Comparison of ENCODE assay signal across 8 mouse cellular contexts in the genomic region with DNA sequence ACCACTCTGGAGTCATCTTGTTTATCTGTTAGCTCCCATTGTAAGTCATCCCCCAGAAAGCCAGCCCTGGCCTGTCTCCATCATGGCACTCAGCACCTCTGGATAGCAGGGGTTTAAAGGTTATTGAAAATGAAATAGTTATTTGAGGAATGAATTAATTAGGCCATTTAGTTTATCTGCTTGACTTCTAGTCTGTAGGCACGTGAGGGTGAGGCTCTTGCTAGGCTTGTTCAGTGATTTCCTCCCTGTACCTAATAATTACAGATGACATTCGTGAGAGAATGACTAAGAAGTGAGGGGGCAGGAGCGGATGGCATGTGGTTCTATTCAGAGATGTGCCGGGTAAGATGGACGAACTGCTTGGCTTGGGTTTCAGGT. TPM values are rescaled to one million over a fixed set of nuclear protein-coding genes. Genes with fewer than 3 reads are reported as not detected.
DNase-seq lines count a peak whose midpoint lies in the region; ATAC-seq and TF ChIP-seq lines count a peak whose summit lies in the region.

No protein-coding gene starts in this region.

- H3K9ac ChIP-seq in limb, embryonic 15.5 days: no peak overlapping the region
- peak overlapping the region; percentile 58; the same call in 1 of the 2 replicates for H3K9ac ChIP-seq in stomach, postnatal 0 days (ENCODE audit: low read length)

- no peak for ATAC-seq in CD4-positive, CD25-positive, alpha-beta regulatory T cell, adult 4 months
- ATAC-seq in limb, embryonic 15.5 days (ENCODE audit: insufficient number of reproducible peaks, low FRiP score, low TSS enrichment, low read depth): no peak
- no peak for ATAC-seq in stomach, postnatal 0 days (ENCODE audit: low FRiP score, low TSS enrichment)

- H3K4me3 ChIP-seq in spleen, adult 2 months (ENCODE audit: extremely low read depth, insufficient read depth, insufficient read length): peak overlapping the region; percentile 38; the same call in 1 of the 2 replicates
- peak overlapping the region; percentile 76 for H3K4me3 ChIP-seq in limb, embryonic 15.5 days
- peak overlapping the region; percentile 75 for H3K4me3 ChIP-seq in stomach, postnatal 0 days (ENCODE audit: low read depth, low read length)

- no peaks in the 10 kb centered on the region for H3K27me3 ChIP-seq in spleen, adult 2 months (ENCODE audit: control insufficient read depth, insufficient read depth, low read length)
- no peaks in the 10 kb centered on the region for H3K27me3 ChIP-seq in limb, embryonic 15.5 days
- H3K27me3 ChIP-seq in stomach, postnatal 0 days (ENCODE audit: control insufficient read depth, insufficient read depth, low read length): no peaks in the 10 kb centered on the region

- no peaks in the 10 kb centered on the region for H3K36me3 ChIP-seq in spleen, adult 2 months (ENCODE audit: control insufficient read depth, insufficient read depth, low read length)
- peaks cover 16% of the 10 kb centered on the region for H3K36me3 ChIP-seq in limb, embryonic 15.5 days
- peaks cover under 1% of the 10 kb centered on the region; the same call in 1 of the 2 replicates for H3K36me3 ChIP-seq in stomach, postnatal 0 days (ENCODE audit: control insufficient read depth, insufficient read depth, low read length)

- no peak for TF ChIP-seq POLR2A in spleen, adult 2 months (IDR thresholded peaks at IDR 0.05; ENCODE audit: low read depth, low read length)

- TF ChIP-seq CTCF in spleen, adult 2 months (IDR thresholded peaks at IDR 0.05; ENCODE audit: extremely low read depth, insufficient read depth, insufficient read length, insufficient replicate concordance): no peak
- TF ChIP-seq CTCF in stomach, postnatal 0 days (IDR thresholded peaks at IDR 0.05; ENCODE audit: low read depth): no peak

- no peaks in the 10 kb centered on the region for H3K9me3 ChIP-seq in limb, embryonic 15.5 days
- no peaks in the 10 kb centered on the region for H3K9me3 ChIP-seq in stomach, postnatal 0 days (ENCODE audit: control insufficient read depth, low read length)

- H3K4me2 ChIP-seq in limb, embryonic 15.5 days: peak overlapping the region; percentile 73
- peak overlapping the region; percentile 83 for H3K4me2 ChIP-seq in stomach, postnatal 0 days (replicated peaks; ENCODE audit: low read depth)

- peaks cover 8% of the 10 kb centered on the region; the same call in 1 of the 2 replicates for H3K4me1 ChIP-seq in spleen, adult 2 months (ENCODE audit: control insufficient read depth, insufficient read depth, insufficient read length)
- peaks cover 23% of the 10 kb centered on the region; the same call in 1 of the 2 replicates for H3K4me1 ChIP-seq in limb, embryonic 15.5 days
- peaks cover 10% of the 10 kb centered on the region; the same call in 1 of the 2 replicates for H3K4me1 ChIP-seq in stomach, postnatal 0 days (replicated peaks; ENCODE audit: control insufficient read depth, insufficient read depth)

- 86% methylated on average over 5 of the region's 5 CpGs for WGBS in spleen, adult 2 months
- WGBS in limb, embryonic 15.5 days: 62% methylated on average over 5 of the region's 5 CpGs
- WGBS in stomach, postnatal 0 days: 52% methylated on average over 5 of the region's 5 CpGs

- H3K27ac ChIP-seq in spleen, adult 2 months (ENCODE audit: insufficient read depth, low read length): peak overlapping the region; percentile 47; the same call in 1 of the 2 replicates
- peak overlapping the region; percentile 81; the same call in 1 of the 2 replicates for H3K27ac ChIP-seq in limb, embryonic 15.5 days
- H3K27ac ChIP-seq in stomach, postnatal 0 days (replicated peaks): peak overlapping the region; percentile 81

- DNase-seq in CD4-positive, CD25-positive, alpha-beta regulatory T cell, adult 2 months (ENCODE audit: low read depth, low spot score): peak; percentile 28
- no peak for DNase-seq in spleen, adult 2 months (ENCODE audit: low read depth in 1 of 2, low spot score in 2 of 2)
- DNase-seq in spleen, postnatal 14 days (ENCODE audit: low spot score in 2 of 2): no peak
- DNase-seq in stomach, postnatal 0 days (ENCODE audit: low spot score): no peak
- no peak for DNase-seq in embryo, embryonic 11 days
- DNase-seq in layer of hippocampus, postnatal 25 days (ENCODE audit: extremely low spot score in 1 of 2, low spot score in 1 of 2): no peak

- TF ChIP-seq EP300 in stomach, postnatal 0 days (optimal IDR thresholded peaks at IDR 0.05): no peak

RNA-seq across cellular contexts. Expression of gene Prelid3b, which starts 0.7 kb away (rescaled TPM):
- 10 to 100 TPM; 69.8 to 85.8 TPM for polyA plus RNA-seq in CD4-positive, CD25-positive, alpha-beta regulatory T cell, adult 4 months (2017; shearing (Covaris generic))
- 21.6 and 22.2 TPM in 2 replicates for polyA plus RNA-seq in spleen, adult 2 months (2012; rRNA removed)
- 113 and 135 TPM in 2 replicates for polyA plus RNA-seq in limb, embryonic 15.5 days (2015; fragmentation: Nextera tagmentation; extraction: Ambion mirVana)
- polyA plus RNA-seq in stomach, postnatal 0 days (2015; fragmentation: Nextera tagmentation; extraction: Ambion mirVana): 131 and 132 TPM in 2 replicates
- 10 to 100 TPM; 36.5 to 42.5 TPM for total RNA-seq in layer of hippocampus, postnatal 25 days (2021)

RNA-seq across cellular contexts. Expression of gene Atp5e, which starts 9.6 kb away (rescaled TPM):
- polyA plus RNA-seq in CD4-positive, CD25-positive, alpha-beta regulatory T cell, adult 4 months (2017; shearing (Covaris generic)): 100 to 1,000 TPM; 552 to 670 TPM
- polyA plus RNA-seq in spleen, adult 2 months (2012; rRNA removed): 183 and 221 TPM in 2 replicates
- polyA plus RNA-seq in limb, embryonic 15.5 days (2015; fragmentation: Nextera tagmentation; extraction: Ambion mirVana): 611 and 723 TPM in 2 replicates
- 759 and 851 TPM in 2 replicates for polyA plus RNA-seq in stomach, postnatal 0 days (2015; fragmentation: Nextera tagmentation; extraction: Ambion mirVana)
- total RNA-seq in layer of hippocampus, postnatal 25 days (2021): 100 to 1,000 TPM; 285 to 333 TPM

RNA-seq across cellular contexts. Expression of gene Tubb1, which starts 23.0 kb away (rescaled TPM):
- polyA plus RNA-seq in CD4-positive, CD25-positive, alpha-beta regulatory T cell, adult 4 months (2017; shearing (Covaris generic)): not detected
- 58.7 and 75.4 TPM in 2 replicates for polyA plus RNA-seq in spleen, adult 2 months (2012; rRNA removed)
- 0.92 and 2.4 TPM in 2 replicates for polyA plus RNA-seq in limb, embryonic 15.5 days (2015; fragmentation: Nextera tagmentation; extraction: Ambion mirVana)
- polyA plus RNA-seq in stomach, postnatal 0 days (2015; fragmentation: Nextera tagmentation; extraction: Ambion mirVana): 0.08 and 0.11 TPM in 2 replicates
- total RNA-seq in layer of hippocampus, postnatal 25 days (2021): not detected

RNA-seq across cellular contexts. Expression of gene Ctsz, which starts 34.7 kb away (rescaled TPM):
- polyA plus RNA-seq in CD4-positive, CD25-positive, alpha-beta regulatory T cell, adult 4 months (2017; shearing (Covaris generic)): 100 to 1,000 TPM in 1 of 2 experiments, 10 to 100 TPM in 1; 91.9 to 125 TPM
- 307 and 356 TPM in 2 replicates for polyA plus RNA-seq in spleen, adult 2 months (2012; rRNA removed)
- polyA plus RNA-seq in limb, embryonic 15.5 days (2015; fragmentation: Nextera tagmentation; extraction: Ambion mirVana): 226 and 260 TPM in 2 replicates
- polyA plus RNA-seq in stomach, postnatal 0 days (2015; fragmentation: Nextera tagmentation; extraction: Ambion mirVana): 90.4 and 94.2 TPM in 2 replicates
- total RNA-seq in layer of hippocampus, postnatal 25 days (2021): 10 to 100 TPM; 29.4 to 31.0 TPM

RNA-seq across cellular contexts. Expression of gene Nelfcd, which starts 57.9 kb away (rescaled TPM):
- 100 to 1,000 TPM in 1 of 2 experiments, 10 to 100 TPM in 1; 53.4 to 105 TPM for polyA plus RNA-seq in CD4-positive, CD25-positive, alpha-beta regulatory T cell, adult 4 months (2017; shearing (Covaris generic))
- polyA plus RNA-seq in spleen, adult 2 months (2012; rRNA removed): 45.3 and 54.0 TPM in 2 replicates
- polyA plus RNA-seq in limb, embryonic 15.5 days (2015; fragmentation: Nextera tagmentation; extraction: Ambion mirVana): 94.3 and 107 TPM in 2 replicates
- polyA plus RNA-seq in stomach, postnatal 0 days (2015; fragmentation: Nextera tagmentation; extraction: Ambion mirVana): 37.6 and 40.2 TPM in 2 replicates
- total RNA-seq in layer of hippocampus, postnatal 25 days (2021): 10 to 100 TPM; 49.0 to 49.6 TPM

Comparison
In these comparisons a context has a peak if more than half of its experiments do, and no peak if none do; other contexts are left out.
1. RNA of gene Tubb1, which starts 23.0 kb away (polyA plus RNA-seq): 58.7 to 75.4 TPM in spleen, adult 2 months; 0.92 to 2.4 TPM in limb, embryonic 15.5 days, 0.08 to 0.11 TPM in stomach, postnatal 0 days and not detected in CD4-positive, CD25-positive, alpha-beta regulatory T cell, adult 4 months; every median in the first group is over 10 times any median in the second.
2. Peak in every context shown above with its lines, with median percentiles within 50 percentile points of each other: H3K27ac ChIP-seq and H3K4me3 ChIP-seq.